In the genomic region with DNA sequence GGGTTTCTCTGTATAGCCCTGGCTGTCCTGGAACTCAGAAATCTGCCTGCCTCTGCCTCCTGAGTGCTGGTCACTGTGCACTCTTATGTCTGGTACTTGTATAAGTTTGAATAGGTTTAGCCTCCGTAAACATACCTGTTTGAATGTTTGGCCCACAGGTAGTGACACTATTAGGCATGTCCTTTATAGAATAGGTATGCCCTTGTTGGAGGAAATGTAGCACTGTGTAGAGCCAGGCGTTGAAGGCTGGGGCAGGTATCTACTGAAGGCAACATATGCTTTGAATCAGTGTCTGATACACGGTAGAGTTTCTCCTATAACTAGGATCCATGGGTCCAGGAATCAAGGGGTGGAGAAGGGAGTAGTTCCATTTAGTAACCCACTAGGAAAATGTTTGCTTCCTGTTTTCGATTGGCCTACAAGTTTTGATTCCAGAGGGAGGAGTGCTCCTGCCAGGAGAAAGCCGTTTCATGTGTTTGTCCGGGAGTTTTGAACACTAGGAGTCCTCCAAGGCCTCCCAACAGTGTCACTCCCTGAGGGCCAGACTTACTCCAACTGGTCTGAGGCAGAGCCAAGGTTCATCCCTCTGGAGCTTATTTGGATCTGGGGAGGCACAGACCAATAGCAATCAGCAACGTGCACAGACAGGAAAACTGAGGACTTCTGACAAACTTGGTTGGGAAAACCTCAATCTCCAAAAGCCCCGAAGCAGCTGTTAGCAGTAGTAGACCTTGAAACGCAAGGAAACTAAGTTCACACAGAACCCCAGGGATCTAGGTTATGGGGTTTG, we compare ENCODE assay signal across 11 mouse cellular contexts. TPM values are rescaled to one million over a fixed set of nuclear protein-coding genes. Genes with fewer than 3 reads are reported as not detected.
DNase-seq lines count a peak whose midpoint lies in the region; ATAC-seq and TF ChIP-seq lines count a peak whose summit lies in the region.
"Had no signal": no experiment of that assay in that cellular context is flagged by ENCODE, and none has a peak within 500 bp of the region (broad histone marks: within the 10 kb centered on the region; RNA-seq: fewer than 3 reads in every experiment).

No protein-coding gene starts in this region.

- H3K4me2 ChIP-seq in midbrain, embryonic 15.5 days: no peak overlapping the region
- no peak overlapping the region for H3K4me2 ChIP-seq in midbrain, embryonic 13.5 days (replicated peaks)
- H3K4me2 ChIP-seq: neural tube, embryonic 13.5 days had no signal

- no peak overlapping the region for H3K9ac ChIP-seq in midbrain, embryonic 15.5 days
- no peak overlapping the region for H3K9ac ChIP-seq in heart, adult 2 months (ENCODE audit: low read depth, low read length)
- H3K9ac ChIP-seq in midbrain, embryonic 13.5 days (replicated peaks): no peak overlapping the region
- H3K9ac ChIP-seq: liver, embryonic 14.5 days; neural tube, embryonic 13.5 days had no signal

- peaks cover 57% of the 10 kb centered on the region for H3K36me3 ChIP-seq in midbrain, embryonic 10.5 days
- H3K36me3 ChIP-seq in midbrain, embryonic 15.5 days (replicated peaks): peaks cover 32% of the 10 kb centered on the region
- peaks cover 25% of the 10 kb centered on the region for H3K36me3 ChIP-seq in heart, adult 2 months (ENCODE audit: control insufficient read depth, insufficient read depth, low read length)
- peaks cover 54% of the 10 kb centered on the region for H3K36me3 ChIP-seq in midbrain, embryonic 13.5 days

- DNase-seq in gastrocnemius, postnatal 25 days: peak; percentile 48
- no peak for DNase-seq in gastrocnemius, postnatal 14 days
- DNase-seq in midbrain, embryonic 10.5 days (ENCODE audit: low spot score): peak; percentile 21
- DNase-seq in heart, adult 2 months: peak; percentile 57 to 70
- DNase-seq in right cerebral cortex, postnatal 10 days (ENCODE audit: low spot score in 2 of 2): no peak
- no peak for DNase-seq in cerebellum, adult 11 months

- intact Hi-C loops in gastrocnemius, postnatal 14 days (cut with DNase I; ENCODE audit: low total_unique reads): no loop called here
- intact Hi-C loops in heart, adult 2 months (cut with DNase I): no loop called here

- no peak for TF ChIP-seq EP300 in heart, adult 2 months (IDR thresholded peaks at IDR 0.05; ENCODE audit: insufficient read depth, low read depth, low read length)

- H3K4me3 ChIP-seq in midbrain, embryonic 10.5 days: no peak overlapping the region
- no peak overlapping the region for H3K4me3 ChIP-seq in midbrain, embryonic 15.5 days
- no peak overlapping the region for H3K4me3 ChIP-seq in heart, adult 2 months
- no peak overlapping the region for H3K4me3 ChIP-seq in midbrain, embryonic 13.5 days (replicated peaks)
- H3K4me3 ChIP-seq: erythroblast, embryonic 14.5 days; neural tube, embryonic 13.5 days had no signal

- TF ChIP-seq CTCF in heart, adult 2 months (IDR thresholded peaks at IDR 0.05): no peak

- H3K9me3 ChIP-seq in midbrain, embryonic 10.5 days (replicated peaks): no peaks in the 10 kb centered on the region
- H3K9me3 ChIP-seq in midbrain, embryonic 15.5 days: no peaks in the 10 kb centered on the region
- no peaks in the 10 kb centered on the region for H3K9me3 ChIP-seq in midbrain, embryonic 13.5 days
- H3K9me3 ChIP-seq: neural tube, embryonic 13.5 days had no signal

- no peak overlapping the region for H3K27ac ChIP-seq in midbrain, embryonic 10.5 days (replicated peaks)
- no peak overlapping the region for H3K27ac ChIP-seq in midbrain, embryonic 15.5 days
- H3K27ac ChIP-seq in heart, adult 2 months: no peak overlapping the region
- H3K27ac ChIP-seq in midbrain, embryonic 13.5 days: no peak overlapping the region
- H3K27ac ChIP-seq: liver, embryonic 14.5 days; neural tube, embryonic 13.5 days had no signal

- peak; percentile 4; the same call in 1 of the 2 replicates for TF ChIP-seq POLR2A in heart, adult 2 months (IDR thresholded peaks at IDR 0.05; ENCODE audit: insufficient read depth, low read depth, low read length)

- H3K79me2 ChIP-seq in heart, adult 2 months (replicated peaks; ENCODE audit: control insufficient read depth, insufficient read depth, low read length): no peaks in the 10 kb centered on the region

- H3K4me1 ChIP-seq in midbrain, embryonic 10.5 days: no peaks in the 10 kb centered on the region
- H3K4me1 ChIP-seq in midbrain, embryonic 15.5 days: no peaks in the 10 kb centered on the region
- peaks cover 4% of the 10 kb centered on the region for H3K4me1 ChIP-seq in heart, adult 2 months (ENCODE audit: control insufficient read depth, insufficient read depth, low read length)
- H3K4me1 ChIP-seq in midbrain, embryonic 13.5 days (replicated peaks): no peaks in the 10 kb centered on the region
- H3K4me1 ChIP-seq: neural tube, embryonic 13.5 days had no signal

- WGBS in midbrain, embryonic 10.5 days: 71% methylated on average over 9 of the region's 9 CpGs
- WGBS in midbrain, embryonic 15.5 days: 60% methylated on average over 9 of the region's 9 CpGs
- WGBS in heart, adult 2 months: 46% methylated on average over 9 of the region's 9 CpGs
- 69% methylated on average over 9 of the region's 9 CpGs for WGBS in midbrain, embryonic 13.5 days

- no peak; the same call in 1 of the 2 replicates for ATAC-seq in midbrain, embryonic 15.5 days (replicated peaks)
- peak; percentile 50; the same call in 1 of the 2 replicates for ATAC-seq in midbrain, embryonic 13.5 days

- no peaks in the 10 kb centered on the region for H3K27me3 ChIP-seq in midbrain, embryonic 10.5 days (ENCODE audit: low read depth, poor library complexity, severe bottlenecking)
- no peaks in the 10 kb centered on the region for H3K27me3 ChIP-seq in midbrain, embryonic 15.5 days (replicated peaks)
- no peaks in the 10 kb centered on the region for H3K27me3 ChIP-seq in heart, adult 2 months (ENCODE audit: control insufficient read depth, insufficient read depth, low read length)
- H3K27me3 ChIP-seq in midbrain, embryonic 13.5 days: no peaks in the 10 kb centered on the region
- H3K27me3 ChIP-seq: neural tube, embryonic 13.5 days had no signal

RNA-seq across cellular contexts. Expression of a gene that starts 10.0 kb away (rescaled TPM):
- 1 to 10 TPM; 7.3 to 7.7 TPM for total RNA-seq in gastrocnemius, postnatal 25 days (2021)
- 10 to 100 TPM; 14.1 to 22.6 TPM for total RNA-seq in gastrocnemius, postnatal 14 days (2021)
- polyA plus RNA-seq in midbrain, embryonic 10.5 days (2016; fragmentation: Nextera tagmentation; extraction: Ambion mirVana): 15.5 and 24.2 TPM in 2 replicates
- 9.0 and 11.0 TPM in 2 replicates for polyA plus RNA-seq in midbrain, embryonic 15.5 days (2015; fragmentation: Nextera tagmentation; extraction: Ambion mirVana)
- total RNA-seq in heart, adult 2 months (2021): 1 to 10 TPM; 4.3 to 4.8 TPM
- 14.2 and 20.4 TPM in 2 replicates for polyA plus RNA-seq in heart, adult 2 months (2012; rRNA removed)
- 6.0 and 8.3 TPM in 2 replicates for polyA plus RNA-seq in midbrain, embryonic 13.5 days (2015; fragmentation: Nextera tagmentation; extraction: Ambion mirVana)
- polyA plus RNA-seq: erythroblast, embryonic 14.5 days had no signal

RNA-seq across cellular contexts. Expression of a gene that starts 20.4 kb away (rescaled TPM):
- total RNA-seq in gastrocnemius, postnatal 25 days (2021): 10 to 100 TPM; 65.3 to 72.8 TPM
- total RNA-seq in gastrocnemius, postnatal 14 days (2021): 10 to 100 TPM; 75.8 to 77.4 TPM
- 43.5 and 48.1 TPM in 2 replicates for polyA plus RNA-seq in midbrain, embryonic 10.5 days (2016; fragmentation: Nextera tagmentation; extraction: Ambion mirVana)
- polyA plus RNA-seq in midbrain, embryonic 15.5 days (2015; fragmentation: Nextera tagmentation; extraction: Ambion mirVana): 57.8 and 63.3 TPM in 2 replicates
- total RNA-seq in heart, adult 2 months (2021): 10 to 100 TPM; 77.6 to 95.1 TPM
- polyA plus RNA-seq in heart, adult 2 months (2012; rRNA removed): 122 and 219 TPM in 2 replicates
- polyA plus RNA-seq in midbrain, embryonic 13.5 days (2015; fragmentation: Nextera tagmentation; extraction: Ambion mirVana): 66.4 and 71.4 TPM in 2 replicates

RNA-seq across cellular contexts. Expression of a gene that starts 21.1 kb away (rescaled TPM):
- total RNA-seq in gastrocnemius, postnatal 25 days (2021): not detected
- total RNA-seq in gastrocnemius, postnatal 14 days (2021): under 1 TPM in 1 of 2 experiments, not detected in 1; 0.08 TPM
- 0.05 TPM in 1 of 2 replicates, not detected in the other for polyA plus RNA-seq in midbrain, embryonic 10.5 days (2016; fragmentation: Nextera tagmentation; extraction: Ambion mirVana)
- polyA plus RNA-seq in midbrain, embryonic 15.5 days (2015; fragmentation: Nextera tagmentation; extraction: Ambion mirVana): 0.10 TPM in 1 of 2 replicates, not detected in the other
- total RNA-seq in heart, adult 2 months (2021): 1 to 10 TPM in 1 of 2 experiments, under 1 TPM in 1; 0.50 to 1.1 TPM
- polyA plus RNA-seq in heart, adult 2 months (2012; rRNA removed): 0.06 and 0.21 TPM in 2 replicates
- not detected in 2 replicates for polyA plus RNA-seq in midbrain, embryonic 13.5 days (2015; fragmentation: Nextera tagmentation; extraction: Ambion mirVana)
- polyA plus RNA-seq: erythroblast, embryonic 14.5 days; liver, embryonic 14.5 days; neural tube, embryonic 13.5 days had no signal

Comparison
In these comparisons a context has a peak if more than half of its experiments do, and no peak if none do; other contexts are left out.
1. DNase-seq: peak in gastrocnemius, postnatal 25 days (single experiment), midbrain, embryonic 10.5 days (single experiment) and heart, adult 2 months (2 of 2); none in gastrocnemius, postnatal 14 days (single experiment), right cerebral cortex, postnatal 10 days (0 of 2) and cerebellum, adult 11 months (single experiment).